Mouse (Mus musculus): ENCODE measurements at regions not wholly inside any gene's neighbourhood (a gene's known extent, or its start where the extent isn't known, plus 50 kb on each side); places are given as distances from the start of the nearest gene placed in this dataset.
A peak's percentile ranks its signal among the peaks of the same experiment; 100 is the strongest.
"Not testable (repeated sequence)": the region's sequence is repeated elsewhere in the genome, so short reads cannot be mapped to it uniquely, and the experiment has no call there.

GRCm38 (mm10) chr4:75466880-75467327 lies 188.8 kb upstream of the Dmac1 start:
- no peak for DNase-seq (ENCODE audit: inconsistent age in 2 of 2, low spot score in 1 of 2)

DNA sequence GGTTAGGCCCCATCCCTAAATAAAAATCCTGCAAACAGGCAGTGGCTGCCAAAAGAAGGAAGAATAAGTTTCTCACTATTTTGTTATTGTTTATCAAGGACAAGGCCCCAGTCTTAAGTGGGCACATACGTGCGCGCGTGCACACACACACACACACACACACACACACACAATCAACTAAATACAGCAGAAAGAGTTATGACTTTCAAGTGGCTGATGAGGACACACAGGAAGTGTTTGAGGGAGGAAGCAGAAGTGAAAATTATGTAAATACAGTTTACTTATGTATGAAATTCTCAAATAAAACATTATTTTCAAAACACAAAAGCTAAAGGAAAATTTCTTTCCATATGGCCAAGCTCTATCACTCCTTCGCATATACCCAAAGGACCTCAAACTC lies 185.5 kb upstream of the Dmac1 start:
- DNase-seq (ENCODE audit: inconsistent age in 2 of 2, low spot score in 1 of 2) = no peak

- DNase-seq (ENCODE audit: inconsistent age in 2 of 2, low spot score in 1 of 2) = no peak
Measured at GRCm38 (mm10) chr4:75449478-75449877, 171.4 kb upstream of the Dmac1 start.

- DNase-seq (ENCODE audit: inconsistent age in 2 of 2, low spot score in 1 of 2) = no peak
Measured at GRCm38 (mm10) chr4:75423296-75423695, 145.2 kb upstream of the Dmac1 start.

DNA sequence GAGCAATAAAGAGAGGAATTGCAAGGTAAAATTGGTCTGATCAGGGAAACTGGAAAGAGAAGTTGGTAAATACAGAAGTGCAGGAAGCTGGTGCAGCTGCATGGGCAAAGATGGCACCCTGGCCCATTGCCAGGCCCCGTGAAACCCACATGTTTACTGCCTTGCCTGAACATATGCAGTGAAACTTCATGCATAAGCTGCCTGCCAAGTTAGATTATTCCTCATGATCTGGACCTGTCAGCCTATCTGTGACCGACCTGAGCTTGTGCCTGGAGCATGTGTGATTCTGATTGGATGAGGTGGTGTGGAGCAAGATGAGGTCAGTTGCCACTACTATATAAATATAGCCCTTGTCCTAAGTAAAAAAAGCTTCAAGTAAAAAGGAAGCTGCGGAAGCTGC lies 122.6 kb upstream of the Dmac1 start:
- DNase-seq (ENCODE audit: inconsistent age in 2 of 2, low spot score in 1 of 2) = not testable (repeated sequence)

DNA sequence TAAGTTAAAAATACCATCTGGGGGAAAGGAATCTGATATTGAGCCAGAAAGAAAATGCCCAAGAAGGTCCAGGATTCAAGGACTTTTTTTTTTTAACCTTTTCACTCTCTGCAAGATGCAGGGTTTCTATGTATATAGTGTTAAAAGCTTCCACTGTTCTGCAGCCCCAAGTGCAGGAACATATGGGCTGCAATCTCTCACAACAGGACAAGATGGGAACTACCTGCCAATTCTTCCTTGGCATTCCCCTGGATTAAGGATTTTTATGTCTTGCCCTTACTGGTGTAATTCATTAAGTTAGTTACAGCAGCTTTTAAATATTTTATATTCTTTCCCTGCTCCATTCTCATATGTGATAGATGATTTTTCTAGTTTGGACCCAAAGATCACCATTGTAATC lies 116.9 kb upstream of the Dmac1 start:
- DNase-seq (ENCODE audit: inconsistent age in 2 of 2, low spot score in 1 of 2) = no peak

DNA sequence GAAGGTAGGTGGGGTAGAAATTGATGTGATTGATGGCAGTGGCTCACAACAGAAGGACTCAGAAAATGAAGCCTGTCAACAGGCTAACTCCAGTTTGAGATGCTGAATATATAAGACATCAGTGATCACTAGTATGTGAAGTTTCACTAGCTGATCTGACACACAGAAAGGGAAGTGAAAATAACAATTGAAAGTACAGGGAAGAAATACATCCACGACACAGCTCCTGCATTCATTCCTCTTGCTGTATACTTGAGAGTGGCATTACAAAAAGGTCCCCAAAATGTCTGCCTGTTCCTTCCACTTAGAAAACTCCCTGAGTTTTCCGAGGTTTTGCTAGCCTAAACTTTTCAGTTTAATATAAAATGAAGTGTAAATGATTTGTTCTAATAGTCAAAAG lies 116.2 kb upstream of the Dmac1 start:
- DNase-seq (ENCODE audit: inconsistent age in 2 of 2, low spot score in 1 of 2) = no peak

DNA sequence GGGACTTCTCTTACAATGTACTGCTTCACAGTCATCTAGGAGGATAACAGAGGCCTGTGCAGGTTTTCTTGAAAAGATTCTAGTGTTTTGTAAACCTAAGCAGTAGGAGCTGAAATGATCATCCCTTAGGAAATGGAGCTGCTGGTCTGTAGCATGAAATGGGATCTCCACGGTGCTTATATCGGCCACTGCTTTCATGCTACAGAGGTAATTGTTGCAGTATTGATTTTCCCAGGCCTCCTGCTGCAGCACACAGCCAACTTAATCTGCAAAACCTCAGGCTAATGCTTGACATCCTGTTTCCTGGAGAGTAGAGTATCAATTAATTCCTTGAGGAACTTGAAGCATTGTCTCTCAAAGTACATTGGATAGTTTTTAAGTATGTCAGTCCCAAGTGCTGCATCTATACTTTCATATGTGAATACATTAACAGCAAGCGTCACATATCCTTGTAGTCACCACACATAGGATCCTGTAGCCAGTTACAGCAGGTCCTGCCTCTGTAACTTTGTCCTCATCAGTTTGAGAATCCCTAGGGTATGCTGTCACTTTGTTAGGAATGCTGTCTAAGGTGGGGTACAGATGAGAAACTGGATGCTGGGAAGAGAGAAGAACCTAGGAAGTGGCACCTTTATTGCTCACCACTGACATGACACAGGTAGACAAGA lies 108.3 kb upstream of the Dmac1 start:
- DNase-seq (ENCODE audit: inconsistent age in 2 of 2, low spot score in 1 of 2) = no peak

DNA sequence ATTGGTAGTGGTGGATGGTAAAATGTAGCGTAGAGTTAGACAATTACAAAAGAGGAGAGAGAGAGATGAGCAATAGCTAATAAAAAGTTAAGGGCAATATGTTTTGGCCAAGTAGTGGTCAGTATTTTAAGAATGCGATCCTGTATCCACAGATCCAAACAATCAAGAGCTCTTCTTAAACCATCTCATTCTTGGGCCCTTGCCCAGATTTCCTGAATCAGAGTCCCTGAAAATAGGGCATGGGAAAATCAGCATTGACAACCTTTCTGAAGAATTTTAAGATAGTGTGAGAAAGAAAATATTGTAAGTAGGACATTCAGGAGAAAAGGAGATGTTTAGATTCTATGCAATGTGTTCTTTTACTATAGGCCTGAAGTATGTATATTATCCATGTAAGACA lies 81.4 kb upstream of the Dmac1 start:
- DNase-seq (ENCODE audit: inconsistent age in 2 of 2, low spot score in 1 of 2) = peak in 1 of 2 experiments; percentile 18

DNA sequence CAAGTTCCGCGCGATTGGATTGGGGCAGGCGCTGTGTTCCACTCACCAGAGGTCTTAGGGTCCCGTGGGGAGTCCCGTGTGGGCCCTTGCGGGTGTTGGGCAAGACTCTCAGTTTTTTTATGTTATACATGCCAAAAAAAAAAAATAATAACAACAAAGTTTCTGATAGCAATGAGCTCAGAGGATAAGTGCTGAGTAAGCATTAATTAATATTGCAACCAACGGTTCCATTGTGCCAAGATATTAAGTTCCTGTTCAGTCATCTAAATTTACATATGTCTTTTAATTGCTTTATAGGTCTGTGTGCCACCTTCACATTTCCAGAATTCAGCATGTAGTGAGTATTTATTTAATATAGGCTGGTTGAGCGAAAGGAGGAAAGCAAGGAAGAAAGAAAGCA lies 77.5 kb upstream of the Dmac1 start:
- no peak for DNase-seq (ENCODE audit: inconsistent age in 2 of 2, low spot score in 1 of 2)

- DNase-seq (ENCODE audit: inconsistent age in 2 of 2, low spot score in 1 of 2) = no peak
Measured at GRCm38 (mm10) chr4:75334496-75334895, 56.4 kb upstream of the Dmac1 start.

- no peak for DNase-seq (ENCODE audit: inconsistent age in 2 of 2, low spot score in 1 of 2)
Measured at GRCm38 (mm10) chr4:75332791-75333190, 54.7 kb upstream of the Dmac1 start.

DNA sequence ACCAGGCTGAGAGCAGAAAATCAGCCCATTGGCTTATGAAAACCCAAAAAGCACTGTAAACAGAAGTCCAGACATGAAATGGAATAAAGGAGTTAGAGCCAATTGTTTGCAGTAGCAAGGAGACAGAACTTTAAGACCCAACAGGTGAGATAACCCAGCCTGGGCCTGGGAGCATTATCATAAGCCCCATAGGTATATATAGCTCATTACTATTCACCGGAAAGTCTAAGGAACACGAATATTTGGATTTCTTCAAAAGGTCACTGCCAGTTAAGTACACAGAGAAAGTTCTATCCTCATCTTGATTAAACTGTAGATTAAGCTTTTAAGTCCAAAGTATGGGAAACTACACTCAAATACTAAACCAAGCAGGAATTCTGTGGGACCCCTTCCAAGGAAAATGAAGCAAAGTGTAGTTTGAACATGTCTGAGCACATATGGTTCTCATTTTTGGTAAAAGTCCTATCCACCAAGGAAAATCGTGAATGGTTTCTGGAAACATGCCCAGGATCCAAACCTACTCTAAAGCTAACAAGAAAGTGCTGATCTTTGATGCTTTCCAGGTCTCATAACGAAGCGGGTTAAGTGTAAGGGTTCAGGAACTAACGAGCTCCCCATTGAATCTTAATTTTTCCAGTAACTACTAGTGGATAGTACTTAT lies 51.5 kb upstream of the Dmac1 start:
- no peak for DNase-seq (ENCODE audit: inconsistent age in 2 of 2, low spot score in 1 of 2)
